Mouse (Mus musculus) heart, embryonic 11.5 days (tissue): ENCODE results near the gene Kri1. TPM values are rescaled to one million over a fixed set of nuclear protein-coding genes. Genes with fewer than 3 reads are reported as not detected.
"Not testable (repeated sequence)": the region's sequence is repeated elsewhere in the genome, so short reads cannot be mapped to it uniquely, and the experiment has no call there.

Source experiments
- ATAC-seq: fragments of 200-750 bp; cut with Nextera tagmentation; replicated peaks from 2 replicates; pipeline ENCODE4 v1.8.0; 2017; ENCODE audit warnings: moderate library complexity; ENCODE audit not compliant: insufficient number of reproducible peaks, low FRiP score, low TSS enrichment
- H3K27ac ChIP-seq: fragments of 300-500 bp; sonication (generic); 2 replicates; pipeline ENCODE4 v1.5.1; 2014; ENCODE audit warnings: mild to moderate bottlenecking, low read depth, low read length
- H3K27me3 ChIP-seq: fragments of 300-500 bp; sonication (generic); 2 replicates; pipeline ENCODE4 v1.6.1; 2014; ENCODE audit warnings: mild to moderate bottlenecking, low read length, mixed read lengths; ENCODE audit not compliant: control insufficient read depth, insufficient read depth
- H3K36me3 ChIP-seq: fragments of 300-500 bp; sonication (generic); 2 replicates; pipeline ENCODE4 v1.6.1; 2014; ENCODE audit warnings: mild to moderate bottlenecking, low read length, moderate library complexity, mixed read lengths; ENCODE audit not compliant: control insufficient read depth, insufficient read depth
- H3K4me1 ChIP-seq: fragments of 300-500 bp; sonication (generic); 2 replicates; pipeline ENCODE4 v1.6.1; 2014; ENCODE audit warnings: low read length; ENCODE audit not compliant: control insufficient read depth, insufficient read depth
- H3K4me2 ChIP-seq: fragments of 300-500 bp; sonication (generic); 2 replicates; pipeline ENCODE4 v1.6.1; 2014; ENCODE audit warnings: mild to moderate bottlenecking, moderate library complexity
- H3K4me3 ChIP-seq: fragments of 300-500 bp; sonication (generic); 2 replicates; pipeline ENCODE4 v1.5.1; 2014; ENCODE audit warnings: low read depth, low read length
- H3K9ac ChIP-seq: fragments of 300-500 bp; sonication (generic); 2 replicates; pipeline ENCODE4 v1.6.1; 2014; ENCODE audit warnings: mild to moderate bottlenecking, low read depth, low read length, moderate library complexity
- H3K9me3 ChIP-seq: fragments of 300-500 bp; sonication (generic); replicated peaks from 2 replicates; pipeline ENCODE4 v1.6.1; 2016; ENCODE audit warnings: low read length; ENCODE audit not compliant: control insufficient read depth
- WGBS: fragments of 180-500 bp; shearing (Covaris S2); extraction: QIAGEN DNeasy Blood & Tissue Kit; methylation state at CpG from one replicate; pipeline ENCODE4 v1.1.7; 2014; ENCODE audit not compliant: insufficient replicate concordance; 5-methylcytosine and 5-hydroxymethylcytosine counted together
- polyA plus RNA-seq: library from polyadenylated mRNA; unstranded; fragments of >200 nt; fragmentation: Nextera tagmentation; extraction: Ambion mirVana; gene quantifications from 2 replicates; pipeline ENCODE4 v1.2.1, GENCODE M21; 2014

The Kri1 gene
- polyA plus RNA-seq, 1 experiment from 2014 or later, result 12.3 TPM

GRCm38 (mm10) chr9:21311695-21312094 lies 23.9 kb upstream of the Kri1 start:
- Histone ChIP-seq H3K4me3 (peak overlapping the region; percentile 14; the same call in 1 of the 2 replicates), H3K27me3 (peaks cover 15% of the 10 kb centered on the region), H3K27ac (no peak overlapping the region), H3K9me3 (no peaks in the 10 kb centered on the region), H3K4me1 (0 out of 2 replicates have a peak, but pooled peaks cover 4% of the 10 kb centered on the region), H3K4me2 (no peak overlapping the region; the same call in 1 of the 2 replicates), H3K9ac (no peak overlapping the region), H3K36me3 (no peaks in the 10 kb centered on the region)
- ATAC-seq, result no peak
- 23% methylated on average over 7 of the region's 7 CpGs for WGBS

DNA sequence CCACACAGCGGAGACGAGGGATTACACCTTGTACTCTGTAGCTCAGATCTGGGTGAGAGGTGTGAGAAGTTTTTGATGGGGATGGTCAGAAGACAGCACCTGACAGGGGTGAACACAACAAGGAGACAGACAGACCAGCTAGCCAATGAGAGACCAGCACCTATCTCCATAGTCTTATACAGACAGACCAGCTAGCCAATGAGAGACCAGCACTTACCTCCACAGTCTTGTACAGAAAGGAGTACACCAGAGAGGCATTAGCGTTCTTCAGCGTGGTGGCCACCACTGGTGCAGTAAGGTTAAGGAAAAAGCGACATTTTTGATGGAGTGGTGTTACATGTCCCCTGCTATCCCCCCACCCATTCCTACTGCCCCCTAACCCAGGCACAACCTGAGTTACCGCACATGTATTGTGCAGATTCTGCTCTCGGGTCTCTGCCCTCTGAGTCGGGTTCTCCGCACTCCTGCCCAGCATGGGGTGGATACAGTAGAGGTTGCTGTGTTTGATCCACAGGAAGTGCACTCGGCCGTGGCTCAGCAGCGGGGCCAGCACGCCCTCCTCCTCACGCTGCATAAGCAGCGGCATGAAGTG lies 21.5 kb upstream of the Kri1 start:
- peaks cover 15% of the 10 kb centered on the region for H3K27me3 ChIP-seq

DNA sequence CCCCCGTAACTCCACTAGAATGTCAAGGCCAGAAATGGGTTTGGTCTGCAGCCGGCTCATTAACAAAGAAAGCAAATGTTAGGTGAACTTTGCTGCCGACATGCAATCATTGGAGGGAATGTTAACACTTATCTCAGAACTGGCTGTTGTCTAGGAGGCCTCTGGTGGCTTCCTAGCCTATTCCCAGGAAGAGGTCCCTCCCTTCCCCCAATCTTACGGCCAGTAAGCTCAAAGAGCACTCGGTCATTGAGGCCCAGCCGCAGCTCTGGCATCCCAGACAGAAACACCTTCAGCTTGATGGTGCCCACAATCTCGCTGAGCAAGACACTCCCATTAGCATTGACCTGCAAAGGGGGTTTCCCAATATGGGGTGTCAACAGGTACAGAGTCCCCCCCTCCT lies 17.3 kb upstream of the Kri1 start:
- Histone ChIP-seq H3K36me3 (no peaks in the 10 kb centered on the region), H3K4me1 (no peaks in the 10 kb centered on the region), H3K4me3 (no peak overlapping the region), H3K4me2 (no peak overlapping the region), H3K27me3 (no peaks in the 10 kb centered on the region), H3K27ac (no peak overlapping the region), H3K9ac (no peak overlapping the region), H3K9me3 (no peaks in the 10 kb centered on the region)
- WGBS, result 69% methylated on average over 7 of the region's 7 CpGs
- ATAC-seq, result no peak

More for the DNA sequence above, 21.5 kb upstream of the Kri1 start:
- 0 out of 2 replicates have a peak overlapping the region, but pooled peaks have one; percentile 20 for H3K4me2 ChIP-seq
- 0 out of 2 replicates have a peak, but pooled peaks cover 4% of the 10 kb centered on the region for H3K4me1 ChIP-seq
- no peak overlapping the region for H3K9ac ChIP-seq
- peak; percentile 40; the same call in 1 of the 2 replicates for ATAC-seq
- no peaks in the 10 kb centered on the region for H3K36me3 ChIP-seq
- no peak overlapping the region for H3K4me3 ChIP-seq
- no peak overlapping the region for H3K27ac ChIP-seq
- no peaks in the 10 kb centered on the region for H3K9me3 ChIP-seq
- WGBS, result 58% methylated on average over 15 of the region's 15 CpGs

DNA sequence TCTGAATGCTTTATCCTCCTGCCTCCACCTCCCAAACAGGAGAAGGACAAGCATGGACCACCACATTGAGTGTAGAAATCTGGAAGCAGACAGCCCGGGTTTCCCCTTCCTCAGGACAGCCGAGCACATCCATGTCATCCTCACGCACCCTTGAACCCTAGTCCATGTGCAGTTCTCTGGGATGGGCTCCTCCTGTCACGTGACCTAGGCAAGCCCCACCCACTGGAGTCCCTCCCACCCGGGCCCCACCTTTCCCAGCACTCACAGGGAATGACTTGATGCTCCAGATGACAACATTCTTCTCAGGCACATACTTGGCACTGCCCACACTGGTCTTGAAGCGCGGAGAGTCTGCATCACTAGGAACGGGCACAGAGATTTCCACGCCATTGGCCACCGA lies 11.2 kb upstream of the Kri1 start:
- H3K9ac ChIP-seq, result no peak overlapping the region
- 80% methylated on average over 10 of the region's 10 CpGs for WGBS
- no peaks in the 10 kb centered on the region for H3K36me3 ChIP-seq

GRCm38 (mm10) chr9:21292271-21292670 lies 4.5 kb upstream of the Kri1 start:
- 84% methylated on average over 3 of the region's 3 CpGs for WGBS
- peaks cover 16% of the 10 kb centered on the region for H3K4me1 ChIP-seq
- 0 out of 2 replicates have a peak, but pooled peaks cover 4% of the 10 kb centered on the region for H3K36me3 ChIP-seq
- H3K27me3 ChIP-seq, result no peaks in the 10 kb centered on the region
- H3K9me3 ChIP-seq, result no peaks in the 10 kb centered on the region
- H3K4me3 ChIP-seq, result no peak overlapping the region
- H3K9ac ChIP-seq, result no peak overlapping the region
- H3K4me2 ChIP-seq, result peak overlapping the region; percentile 56; the same call in 1 of the 2 replicates
- ATAC-seq, result no peak
- H3K27ac ChIP-seq, result 0 out of 2 replicates have a peak overlapping the region, but pooled peaks have one; percentile 91

More for the DNA sequence above, 11.2 kb upstream of the Kri1 start:
- H3K4me3 ChIP-seq, result no peak overlapping the region
- H3K4me1 ChIP-seq, result no peaks in the 10 kb centered on the region
- H3K27ac ChIP-seq, result no peak overlapping the region
- no peak for ATAC-seq
- H3K27me3 ChIP-seq, result no peaks in the 10 kb centered on the region
- no peaks in the 10 kb centered on the region for H3K9me3 ChIP-seq
- no peak overlapping the region for H3K4me2 ChIP-seq

- H3K36me3 ChIP-seq, ATAC-seq, H3K9me3 ChIP-seq, H3K27me3 ChIP-seq: not testable (repeated sequence)
- peak overlapping the region; percentile 73 for H3K9ac ChIP-seq
- peak overlapping the region; percentile 91 for H3K27ac ChIP-seq
- peaks cover 19% of the 10 kb centered on the region for H3K4me1 ChIP-seq
- H3K4me2 ChIP-seq, result peak overlapping the region; percentile 56
- peak overlapping the region; percentile 40 for H3K4me3 ChIP-seq
- 21% methylated on average over 7 of the region's 7 CpGs for WGBS
These were observed 4.1 kb upstream of the Kri1 start for GRCm38 (mm10) chr9:21291868-21292267.

- Histone ChIP-seq H3K4me1 (peaks cover 25% of the 10 kb centered on the region), H3K4me2 (peak within 1 kb of the TSS; percentile 67), H3K9me3 (no peaks in the 10 kb centered on the region), H3K27me3 (no peaks in the 10 kb centered on the region), H3K27ac (peak within 1 kb of the TSS; percentile 91), H3K36me3 (0 out of 2 replicates have a peak, but pooled peaks cover 4% of the 10 kb centered on the region), H3K9ac (peak within 1 kb of the TSS; percentile 85), H3K4me3 (peak within 1 kb of the TSS; percentile 89)
- ATAC-seq, result peak; percentile 94
- under 1% methylated on average over 51 of the region's 51 CpGs for WGBS
These were observed 3.4 kb upstream of the Kri1 start, which contains the start of gene Cdkn2d for GRCm38 (mm10) chr9:21291022-21291787. TSS of gene Cdkn2d (minus strand) at chr9:21291407.

- Histone ChIP-seq H3K27me3 (no peaks in the 10 kb centered on the region), H3K9me3 (no peaks in the 10 kb centered on the region), H3K27ac (peak overlapping the region; percentile 82), H3K9ac (peak overlapping the region; percentile 85), H3K4me2 (peak overlapping the region; percentile 67), H3K4me3 (peak overlapping the region; percentile 89), H3K4me1 (peaks cover 25% of the 10 kb centered on the region), H3K36me3 (0 out of 2 replicates have a peak, but pooled peaks cover 4% of the 10 kb centered on the region)
- no peak for ATAC-seq
- 2% methylated on average over 20 of the region's 20 CpGs for WGBS
These were observed 2.8 kb upstream of the Kri1 start for GRCm38 (mm10) chr9:21290589-21290988.
